Mouse (Mus musculus): ENCODE measurements around the gene Myl9.

Gene Myl9

DNA sequence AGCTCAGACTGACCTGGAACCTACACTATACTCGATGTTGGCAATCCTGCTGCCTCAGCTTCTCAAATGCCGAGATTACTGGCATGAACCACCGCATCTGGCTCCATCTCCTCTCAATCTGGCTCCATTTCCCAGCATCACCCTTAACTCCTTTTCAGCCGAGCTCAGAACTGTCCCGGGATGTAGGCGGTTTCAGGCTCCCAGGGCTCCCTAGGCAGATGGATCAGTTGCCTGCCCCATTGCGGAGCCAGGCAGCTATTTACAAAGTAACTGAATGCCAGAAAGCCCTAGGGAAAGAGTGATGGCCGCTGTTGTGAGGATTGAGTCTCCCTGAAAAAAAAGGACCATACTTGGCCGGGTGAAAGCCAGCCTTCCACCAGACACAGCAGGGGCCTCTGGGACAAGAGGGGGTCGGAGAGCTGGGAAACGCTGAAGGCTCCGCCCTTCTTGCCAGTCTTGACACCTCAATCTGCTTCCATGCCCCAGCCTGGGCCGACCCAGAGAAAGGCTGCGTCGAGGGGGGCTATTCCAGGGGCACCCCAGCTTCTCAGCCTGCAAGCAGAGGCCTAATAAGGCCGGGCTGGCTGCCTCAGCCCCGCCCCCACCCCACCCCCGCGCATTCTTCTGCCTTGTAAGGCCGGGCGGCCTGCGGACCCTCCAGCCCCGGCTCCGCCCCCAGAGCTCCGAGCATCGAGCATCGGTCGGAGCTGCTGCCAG is at the start of gene Myl9:
TSS of gene Myl9 (plus strand) at position 683 of the 717 bp plus-strand sequence.
- no peak for DNase-seq (ENCODE audit: low spot score in 2 of 2)

DNA sequence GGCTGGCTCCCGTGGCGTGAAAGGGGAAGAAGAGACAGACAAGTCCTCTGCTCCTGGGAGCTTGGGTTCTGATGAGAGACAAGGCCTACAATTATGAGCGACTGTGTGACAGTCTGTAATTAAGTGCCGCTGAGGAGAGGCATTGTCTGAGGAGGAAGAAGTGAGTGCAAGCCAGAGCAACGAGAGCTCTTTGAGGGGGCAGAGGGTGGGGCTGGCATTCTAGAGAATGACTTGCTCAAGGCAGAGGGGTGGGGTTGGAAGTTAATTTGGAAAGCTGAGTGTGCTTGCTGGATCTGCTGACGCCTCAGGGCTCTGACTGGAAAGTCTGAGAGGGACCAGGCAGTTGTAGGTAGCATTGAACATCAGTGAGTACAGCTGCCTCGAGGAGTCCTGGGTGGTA is 48.9 kb upstream of the Myl9 start:
- no peak for DNase-seq (ENCODE audit: low spot score in 2 of 2)

DNA sequence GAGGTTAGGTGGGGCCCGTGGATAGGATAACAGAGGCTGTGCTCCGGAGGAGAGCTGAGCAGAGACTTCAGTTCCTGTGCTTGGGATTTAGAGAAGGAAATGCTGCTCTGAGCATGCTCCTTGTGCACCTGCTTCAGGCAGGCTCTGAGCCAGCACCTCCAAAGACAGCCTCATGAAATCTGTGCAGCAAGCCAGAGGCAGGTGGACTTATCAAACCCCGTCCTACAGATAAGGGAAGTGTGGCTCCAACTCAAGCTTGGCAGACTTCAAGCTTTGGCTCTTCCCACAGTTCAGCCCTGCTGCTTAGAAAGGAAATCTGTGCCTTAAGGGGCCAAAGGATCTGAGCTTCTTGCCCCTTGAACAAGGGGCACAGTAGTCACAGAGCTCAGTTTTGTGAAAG is 48.3 kb upstream of the Myl9 start:
- DNase-seq (ENCODE audit: low spot score in 2 of 2) = no peak

DNA sequence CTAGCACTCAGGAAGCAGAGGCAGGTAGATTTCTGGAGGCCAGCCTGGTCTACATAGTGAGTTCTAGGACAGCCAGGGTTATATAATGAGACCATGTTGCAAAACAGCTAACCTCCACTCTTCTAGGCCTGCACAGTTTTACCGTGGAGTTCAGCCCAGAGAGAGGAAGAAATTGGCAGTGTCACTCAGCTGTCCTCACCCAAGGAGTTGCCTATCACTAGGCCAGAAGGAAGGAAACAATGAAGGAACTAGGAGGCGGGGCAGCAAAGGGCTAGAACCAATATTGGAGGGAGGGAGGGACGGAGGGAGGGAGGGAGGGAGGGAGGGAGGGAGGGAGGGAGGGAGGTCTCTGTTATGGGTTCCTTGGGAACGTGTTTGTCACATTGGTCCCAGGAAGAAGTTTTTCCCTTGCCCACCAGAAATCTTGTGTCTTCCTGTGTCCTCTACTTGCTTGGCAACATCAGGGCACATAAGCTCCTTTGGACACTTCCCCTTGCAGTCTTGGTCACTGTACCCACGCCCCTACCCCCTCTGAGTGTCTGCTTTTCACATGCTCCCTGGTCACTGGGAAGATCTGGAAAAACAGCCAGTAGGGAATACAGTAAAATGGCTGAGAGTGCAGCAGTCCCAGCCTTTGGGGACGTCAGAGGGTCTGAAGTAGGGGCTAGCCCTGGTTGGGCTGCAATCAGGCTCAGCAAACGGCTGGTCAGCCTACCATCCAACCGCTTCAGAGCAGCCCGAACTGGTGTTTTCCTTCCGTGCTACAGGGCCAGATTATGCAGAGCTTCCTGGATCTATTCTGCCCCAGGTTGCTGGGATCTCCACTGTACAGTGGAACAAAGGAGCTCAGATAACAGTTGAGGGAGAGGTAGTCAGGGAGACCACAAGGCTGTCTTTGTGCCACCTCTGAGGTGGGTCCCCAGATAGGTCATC is 45.4 kb upstream of the Myl9 start:
- DNase-seq (ENCODE audit: low spot score in 2 of 2) = no peak

DNA sequence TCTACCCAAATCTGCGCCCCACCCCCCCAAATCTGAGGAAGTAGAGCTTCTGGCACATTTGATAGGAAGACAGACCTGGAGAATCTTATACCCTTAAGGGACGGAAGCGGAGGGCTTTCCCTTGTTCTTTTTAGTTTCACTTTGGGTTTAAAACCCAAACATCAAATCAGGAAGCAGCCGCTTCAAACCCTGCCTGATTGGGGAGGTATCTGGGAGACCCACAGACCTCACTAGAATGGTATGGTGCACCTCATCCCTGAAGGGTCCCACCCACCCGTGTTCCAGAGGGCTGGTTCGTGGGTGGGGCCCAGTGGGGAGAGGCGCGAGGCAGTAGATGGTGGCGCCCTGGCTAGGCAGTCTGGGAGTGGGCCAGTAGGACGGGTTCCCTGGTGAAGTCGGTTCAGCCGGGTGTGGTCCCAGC is 44.7 kb upstream of the Myl9 start:
- no peak for DNase-seq (ENCODE audit: low spot score in 2 of 2)

DNA sequence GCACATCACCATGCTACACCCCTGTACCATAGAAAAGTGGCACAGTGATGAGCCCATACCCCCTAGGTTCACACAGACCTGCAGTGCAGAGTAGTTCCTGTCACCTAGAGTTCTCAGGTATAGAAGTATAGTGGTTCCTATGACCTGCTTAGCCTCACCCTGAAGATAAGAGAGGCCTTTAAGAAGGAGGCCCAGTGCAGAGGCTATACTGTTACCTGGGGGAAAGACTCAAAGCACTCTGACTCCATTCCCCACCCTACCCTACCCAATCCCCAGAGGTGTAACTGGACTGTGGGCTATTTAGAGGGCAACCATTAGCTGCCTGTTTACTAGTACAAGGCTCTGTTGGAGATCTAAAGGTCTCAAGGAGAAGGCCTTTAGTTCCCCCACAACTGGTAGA is 43.6 kb upstream of the Myl9 start:
- no peak for DNase-seq (ENCODE audit: low spot score in 2 of 2)

DNA sequence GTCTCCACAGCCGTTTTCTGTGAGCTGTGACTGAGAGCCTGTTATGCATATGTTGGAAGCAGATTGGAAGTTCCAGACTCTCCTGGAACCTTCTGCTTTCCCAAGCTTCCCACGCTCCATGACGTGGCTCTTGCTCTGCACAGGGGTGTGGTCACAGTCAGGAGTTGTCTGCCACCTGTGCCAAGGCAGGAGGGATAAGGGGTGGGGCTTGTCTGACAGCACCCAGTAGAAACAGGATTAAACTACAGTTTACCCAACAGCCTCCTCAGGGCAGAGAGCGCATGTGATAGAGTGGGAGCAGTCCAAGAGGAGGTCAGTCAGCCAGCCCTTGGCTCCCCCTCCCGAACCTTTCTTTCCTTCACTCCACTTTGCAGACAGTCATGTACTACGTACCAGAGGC is 43.1 kb upstream of the Myl9 start:
- DNase-seq (ENCODE audit: low spot score in 2 of 2) = peak; percentile 79 to 83

DNA sequence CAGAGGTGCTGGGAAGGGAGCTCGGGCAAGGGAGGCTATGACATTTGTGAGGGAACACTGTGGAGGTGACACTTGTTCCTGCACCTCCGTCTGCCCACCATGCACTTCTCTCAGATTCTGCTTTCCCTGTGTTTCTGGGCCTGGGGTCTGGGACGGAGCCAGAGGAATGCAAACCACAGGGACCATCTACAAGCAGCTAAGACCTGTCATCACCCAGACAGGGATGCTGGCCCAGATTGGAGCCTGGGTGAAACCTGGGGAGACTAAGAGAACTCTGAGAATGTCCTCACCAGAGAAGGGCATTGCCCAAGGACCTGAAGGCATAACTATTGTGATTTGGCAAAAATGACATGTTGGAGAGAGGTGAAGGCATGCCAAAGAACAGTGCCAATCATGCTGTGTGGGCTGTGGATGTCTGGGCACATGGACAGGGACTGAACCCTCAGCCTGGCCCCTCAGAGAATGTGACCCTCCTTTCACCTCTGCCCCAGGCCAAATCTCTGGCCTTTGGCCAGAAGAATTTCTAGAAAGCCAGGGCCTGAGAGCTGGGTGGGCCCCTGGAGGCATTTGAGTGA is 39.4 kb upstream of the Myl9 start:
- no peak for DNase-seq (ENCODE audit: low spot score in 2 of 2)

DNA sequence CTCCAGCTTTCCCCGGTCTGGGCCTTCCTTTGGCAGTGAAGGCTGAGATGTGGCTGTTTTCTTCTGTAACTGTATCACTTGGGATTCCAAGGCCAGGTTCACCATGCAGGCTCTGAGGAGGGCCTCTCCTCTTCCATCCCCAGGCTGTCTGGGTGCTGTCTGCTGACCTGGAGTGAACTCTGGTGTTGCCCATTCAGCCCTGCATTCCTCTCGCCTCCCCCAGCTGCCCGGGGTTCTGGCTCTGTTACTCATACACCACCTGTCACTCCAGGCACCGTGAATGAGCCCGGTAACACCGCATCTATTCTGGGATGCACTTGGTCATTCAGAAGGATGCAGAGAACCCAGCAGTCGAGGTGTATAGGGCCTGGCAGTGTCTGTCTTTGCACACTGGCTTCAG is 38.4 kb upstream of the Myl9 start:
- DNase-seq (ENCODE audit: low spot score in 2 of 2) = no peak

DNA sequence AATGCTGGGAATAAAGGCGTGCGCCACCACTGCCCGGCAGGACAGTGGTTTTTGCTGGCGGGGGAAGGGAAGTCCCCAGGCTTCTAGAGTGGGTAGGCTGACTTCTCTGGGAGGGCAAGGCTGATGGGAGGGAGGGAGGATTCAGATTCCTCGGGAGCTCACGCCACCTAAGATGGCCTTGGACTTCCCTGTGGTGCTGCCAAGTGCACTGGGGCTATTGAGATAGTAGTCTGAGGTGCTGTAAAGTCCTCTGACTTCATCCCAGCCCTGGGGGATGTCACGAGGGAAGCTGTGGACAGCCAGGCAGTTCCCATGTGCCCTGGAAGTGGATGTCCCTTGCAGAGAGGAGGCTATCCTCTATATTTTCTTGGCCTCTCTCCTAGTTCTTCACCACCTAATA is 37.2 kb upstream of the Myl9 start:
- no peak for DNase-seq (ENCODE audit: low spot score in 2 of 2)

DNA sequence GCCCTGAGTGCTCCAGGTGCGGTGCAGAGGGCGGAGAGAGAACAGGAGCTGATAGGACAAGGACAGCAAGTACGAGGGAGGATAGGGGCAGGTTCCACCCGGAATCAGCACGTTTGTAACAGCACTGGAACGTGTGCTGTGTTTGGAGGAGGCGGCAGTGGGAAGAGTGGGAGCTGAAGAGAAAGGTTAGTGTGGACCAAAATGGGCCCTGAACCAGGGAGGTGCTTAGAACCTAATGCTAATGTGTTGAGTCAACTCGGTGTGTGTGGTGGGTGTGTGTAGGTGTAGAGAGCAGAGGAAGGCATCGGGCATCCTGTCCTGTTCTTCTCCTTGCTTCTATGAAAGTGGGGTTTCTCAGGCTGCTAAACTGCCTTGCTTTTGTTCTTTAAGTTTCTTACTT is 34.0 kb upstream of the Myl9 start:
- DNase-seq (ENCODE audit: low spot score in 2 of 2) = peak in 1 of 2 experiments; percentile 61

DNA sequence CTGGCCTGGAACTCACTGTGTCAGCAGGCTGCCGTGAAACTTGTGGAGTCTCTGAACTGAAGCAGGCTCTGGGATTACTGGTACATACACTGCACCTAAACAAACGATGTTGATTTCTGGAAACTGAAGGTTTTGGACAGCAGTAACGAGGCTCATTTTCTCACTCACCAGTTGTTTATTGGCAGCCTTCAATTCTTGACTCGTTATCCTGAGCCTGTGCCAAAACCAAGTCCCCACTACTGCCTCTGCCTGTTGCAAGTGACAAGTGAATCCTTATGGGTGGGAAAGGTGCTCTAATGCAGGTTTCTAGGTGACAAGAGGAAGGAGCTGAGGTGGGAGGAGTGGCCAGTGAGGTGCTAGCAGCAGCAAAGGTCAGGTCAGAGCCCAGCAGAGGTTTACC is 33.2 kb upstream of the Myl9 start:
- DNase-seq (ENCODE audit: low spot score in 2 of 2) = no peak

DNA sequence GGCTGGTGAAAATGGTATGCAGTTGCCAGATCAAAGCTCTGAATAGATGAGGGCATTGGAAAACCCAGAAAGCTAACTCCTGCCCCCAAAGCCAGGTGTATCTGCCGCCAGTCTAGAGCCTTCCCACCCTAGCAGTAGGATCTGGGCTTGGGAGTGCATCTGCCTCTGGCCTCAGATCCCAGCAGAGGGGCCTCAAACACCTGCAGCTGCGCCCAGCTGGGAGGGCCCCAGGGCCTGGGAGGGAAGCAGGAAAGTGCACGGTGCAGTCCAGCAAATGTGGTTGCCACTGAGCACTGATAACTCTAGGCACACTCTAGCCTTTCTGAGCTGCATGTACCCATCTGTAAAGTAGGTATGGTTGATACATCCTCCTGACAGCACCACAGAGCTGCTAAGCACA is 32.0 kb upstream of the Myl9 start:
- DNase-seq (ENCODE audit: low spot score in 2 of 2) = no peak

DNA sequence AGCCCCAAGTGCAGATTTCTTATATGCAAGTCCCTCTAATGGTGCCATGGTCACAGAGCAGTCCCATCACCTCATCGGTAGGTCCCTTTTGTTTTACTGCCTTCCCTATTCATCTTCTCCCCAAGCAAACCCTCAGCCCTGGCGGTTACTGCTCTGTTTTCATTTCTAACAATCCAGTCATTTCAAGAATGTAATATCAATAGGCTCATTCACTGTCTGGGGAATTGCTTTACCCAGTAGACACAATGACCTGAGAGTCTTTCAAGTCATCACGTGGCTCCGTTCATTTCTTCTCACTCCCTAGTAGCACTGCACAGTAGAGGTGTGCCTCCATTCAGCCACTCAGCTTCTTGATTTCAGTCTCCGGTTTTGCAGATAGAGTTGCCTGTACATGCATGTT is 30.8 kb upstream of the Myl9 start:
- DNase-seq (ENCODE audit: low spot score in 2 of 2) = no peak

DNA sequence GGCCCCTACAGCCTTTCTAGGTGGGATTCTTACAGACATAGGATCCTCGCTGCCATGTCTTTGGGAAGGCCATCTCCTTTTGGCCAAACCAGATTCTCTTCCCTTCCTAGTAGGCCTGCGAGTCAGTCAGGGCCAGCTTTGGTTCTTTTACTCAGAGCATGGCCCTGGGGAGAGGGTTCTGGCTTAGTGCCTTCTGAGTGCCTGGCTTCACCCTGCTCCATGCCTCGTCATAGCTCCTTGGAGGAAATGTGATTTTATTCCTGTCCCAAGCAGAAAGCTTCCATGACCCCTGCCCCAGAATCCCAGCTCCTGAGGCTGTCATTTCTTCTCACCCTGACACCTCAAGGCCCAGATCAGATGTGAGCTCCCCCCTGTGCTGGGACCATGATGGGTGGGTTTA is 27.9 kb upstream of the Myl9 start:
- no peak for DNase-seq (ENCODE audit: low spot score in 2 of 2)

DNA sequence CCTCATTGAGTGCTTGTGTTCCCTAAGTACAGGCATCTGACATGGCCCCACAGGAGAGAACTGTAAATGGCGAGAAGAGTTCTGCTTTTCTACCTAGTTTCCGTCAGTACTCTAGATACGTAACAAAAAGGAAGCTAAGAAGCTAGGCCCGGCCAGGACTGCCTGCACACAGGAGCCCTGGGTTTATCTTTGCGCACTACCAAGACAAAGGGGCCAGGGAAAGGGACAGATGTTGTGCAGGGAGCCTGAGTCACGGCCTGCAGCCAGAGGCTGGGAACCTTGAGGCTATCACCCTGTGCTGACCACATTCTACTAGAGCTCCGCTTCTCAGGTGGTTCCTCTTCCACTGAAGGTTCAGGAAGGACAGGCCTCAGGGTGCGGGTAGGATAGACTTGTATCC is 25.5 kb upstream of the Myl9 start:
- no peak for DNase-seq (ENCODE audit: low spot score in 2 of 2)

DNA sequence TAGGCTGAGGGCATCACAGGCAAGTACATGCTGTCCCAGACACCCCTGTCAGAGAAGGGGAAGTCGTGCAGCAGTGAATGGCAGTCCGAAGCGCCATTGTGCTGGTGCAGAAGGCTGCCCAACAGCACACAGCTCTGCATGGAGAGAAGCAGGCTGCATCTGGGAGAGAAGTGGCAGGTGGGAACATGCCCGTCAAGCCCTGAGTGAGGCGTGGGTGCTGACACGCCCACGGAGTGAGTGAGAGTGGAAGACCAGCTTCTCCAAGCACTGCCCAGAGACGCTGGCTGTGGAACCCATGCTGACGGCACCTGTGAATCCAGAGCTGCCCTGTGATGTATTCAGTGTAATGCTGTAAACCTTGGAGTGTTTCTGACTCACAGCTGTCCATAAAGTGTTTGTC is 18.3 kb upstream of the Myl9 start:
- DNase-seq (ENCODE audit: low spot score in 2 of 2) = peak; percentile 60 to 63

DNA sequence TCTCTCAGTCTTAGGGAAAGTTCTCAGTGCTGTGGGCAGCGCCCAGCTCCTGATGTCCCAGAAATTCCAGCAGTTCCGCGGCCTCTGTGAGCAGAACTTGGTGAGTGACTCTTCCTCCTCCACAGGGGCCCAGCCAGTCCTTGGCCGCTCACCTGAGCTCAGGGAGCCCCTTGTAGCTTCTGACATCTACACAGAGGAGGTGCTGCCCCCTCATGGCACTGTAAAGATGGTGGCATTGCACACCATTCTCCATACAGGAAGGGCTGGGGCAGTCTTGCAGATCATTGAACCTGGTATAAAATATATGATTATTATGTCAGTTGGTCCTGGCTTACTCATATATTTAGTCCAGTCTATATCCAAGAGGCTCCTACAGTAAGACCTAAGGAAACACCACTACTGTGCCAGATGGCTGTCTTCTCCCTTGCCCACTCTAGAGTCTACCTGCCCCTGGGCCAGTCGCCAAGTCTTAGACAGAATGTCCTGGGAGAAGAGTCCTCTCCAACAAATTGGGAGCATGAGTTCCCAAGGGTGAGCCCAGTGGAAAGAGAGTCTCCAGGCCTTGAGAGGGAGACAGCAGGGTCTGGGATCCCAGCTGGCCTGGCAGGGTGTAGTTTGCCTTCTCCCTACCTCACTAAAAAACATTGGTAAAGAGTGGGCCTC is 14.2 kb upstream of the Myl9 start:
- DNase-seq (ENCODE audit: low spot score in 2 of 2) = no peak

DNA sequence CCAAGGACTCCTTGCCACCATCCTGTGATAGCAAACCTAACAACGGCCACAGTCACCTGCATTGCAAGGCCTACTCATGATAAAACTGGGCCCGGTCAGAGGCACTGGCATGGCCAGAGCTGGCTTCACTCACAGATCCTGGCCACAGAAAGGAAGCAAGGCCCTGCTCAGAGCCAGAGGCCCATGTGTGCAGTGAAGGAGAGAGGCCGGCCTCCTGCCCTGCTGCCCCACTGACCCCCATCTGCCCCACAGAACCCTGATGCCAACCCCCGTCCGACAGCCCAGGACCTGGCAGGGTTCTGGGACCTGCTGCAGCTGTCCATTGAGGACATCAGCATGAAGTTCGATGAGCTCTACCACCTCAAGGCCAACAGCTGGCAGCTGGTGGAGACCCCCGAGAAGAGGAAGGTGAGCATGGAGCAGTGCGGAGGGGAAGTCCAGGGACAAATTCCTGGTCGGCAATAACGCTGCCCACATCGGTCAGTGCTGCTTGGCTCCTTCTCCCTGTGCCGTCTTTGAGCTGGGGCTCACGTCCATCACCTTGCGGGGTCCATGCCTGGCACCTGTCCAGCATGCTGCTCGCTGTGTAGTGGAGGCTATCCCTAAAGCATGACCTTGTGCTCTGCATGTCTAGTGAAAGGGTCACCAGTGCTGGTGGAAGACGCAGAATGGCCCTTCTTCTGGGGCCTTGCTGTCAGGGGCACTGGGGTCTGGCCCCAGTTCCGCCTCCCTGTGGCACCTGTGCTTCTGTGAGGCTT is 13.5 kb upstream of the Myl9 start:
- DNase-seq (ENCODE audit: low spot score in 2 of 2) = no peak

DNA sequence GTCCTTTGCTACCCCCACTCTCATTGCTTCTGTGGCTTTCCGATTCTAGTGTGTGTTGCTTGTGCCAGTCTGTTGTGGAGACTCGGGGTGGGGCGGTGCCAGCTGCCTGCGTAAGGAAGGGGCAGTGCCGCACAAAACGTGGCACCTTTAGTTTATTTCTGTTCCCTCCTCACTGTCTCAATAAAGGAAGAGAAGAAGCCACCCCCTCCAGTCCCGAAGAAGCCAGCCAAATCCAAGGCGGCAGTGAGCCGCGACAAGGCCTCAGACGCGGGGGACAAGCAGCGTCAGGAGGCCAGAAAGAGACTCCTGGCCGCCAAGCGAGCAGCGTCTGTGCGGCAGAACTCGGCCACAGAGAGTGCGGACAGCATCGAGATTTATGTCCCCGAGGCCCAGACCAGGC is 12.7 kb upstream of the Myl9 start:
- peak in 1 of 2 experiments; percentile 53 for DNase-seq (ENCODE audit: low spot score in 2 of 2)

DNA sequence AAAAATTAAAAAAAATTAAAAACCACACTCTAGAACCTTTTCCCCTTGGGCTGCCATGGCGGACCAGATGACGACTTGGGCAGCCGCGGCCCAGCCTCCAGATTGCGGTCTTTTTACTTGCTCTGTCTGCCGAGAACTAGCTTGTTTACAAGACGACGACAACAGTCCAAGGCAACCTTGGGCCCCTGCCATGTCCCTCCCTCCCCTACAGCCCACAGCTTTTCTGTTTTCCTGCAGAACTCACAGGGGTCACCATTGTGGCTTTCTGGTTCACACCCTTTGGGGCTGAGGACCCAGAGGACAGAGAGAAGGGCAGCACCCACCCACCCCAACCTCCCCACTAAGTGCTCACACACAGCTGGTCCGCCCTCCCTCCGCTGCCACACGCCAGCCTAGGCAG is 12.1 kb upstream of the Myl9 start:
- DNase-seq (ENCODE audit: low spot score in 2 of 2) = no peak

DNA sequence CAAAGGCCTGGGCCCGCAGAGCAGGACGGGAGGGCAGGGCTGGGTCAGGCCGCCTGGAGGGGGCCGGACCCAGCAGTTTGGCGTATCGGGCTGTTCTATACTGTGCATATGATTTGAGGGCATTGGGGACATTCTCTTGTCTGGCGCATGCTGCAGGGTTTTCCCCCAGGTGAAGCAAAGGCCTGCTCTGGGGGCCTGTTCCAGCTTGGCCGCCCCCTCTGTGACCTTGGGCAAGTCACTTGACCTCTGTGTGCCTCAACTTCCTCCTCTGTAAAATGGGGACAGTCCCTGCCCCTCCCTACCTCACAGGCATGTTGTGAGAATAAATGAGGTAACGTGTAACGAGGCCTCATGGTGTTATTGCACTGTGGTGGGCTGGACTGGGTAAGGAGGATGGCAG is 11.2 kb upstream of the Myl9 start:
- no peak for DNase-seq (ENCODE audit: low spot score in 2 of 2)
